Mouse (Mus musculus) kidney, adult 2 months (tissue): ENCODE measurements around the gene Oser1. TPM values are rescaled to one million over a fixed set of nuclear protein-coding genes. Genes with fewer than 3 reads are reported as not detected.

Experiments used
- DNase-seq: peaks from one replicate; pipeline ENCODE4 v3.0.0; 2021
- H3K27ac ChIP-seq: fragments of 200-500 bp; 2 replicates; pipeline ENCODE4 v1.5.1; 2012; ENCODE audit warnings: low read depth, low read length, control low read depth, inconsistent platforms; ENCODE audit not compliant: insufficient read depth
- H3K27me3 ChIP-seq: fragments of 200-500 bp; replicated peaks from 2 replicates; pipeline ENCODE4 v1.6.1; 2012; ENCODE audit warnings: mild to moderate bottlenecking, moderate library complexity, low read length, inconsistent platforms; ENCODE audit not compliant: control insufficient read depth, insufficient read depth
- H3K36me3 ChIP-seq: fragments of 200-500 bp; 2 replicates; pipeline ENCODE4 v1.6.1; 2012; ENCODE audit warnings: mild to moderate bottlenecking, moderate library complexity, low read length, inconsistent platforms; ENCODE audit not compliant: control insufficient read depth, insufficient read depth
- H3K4me1 ChIP-seq: fragments of 200-500 bp; 2 replicates; pipeline ENCODE4 v1.6.1; 2011; ENCODE audit warnings: low read length; ENCODE audit not compliant: control insufficient read depth, insufficient read depth
- H3K4me3 ChIP-seq: fragments of 200-500 bp; 2 replicates; pipeline ENCODE4 v1.5.1; 2011; ENCODE audit warnings: mild to moderate bottlenecking, low read depth, low read length, control low read depth; ENCODE audit not compliant: insufficient read depth
- CTCF ChIP-seq: fragments of 200-500 bp; conservative IDR thresholded peaks from 2 replicates; pipeline ENCODE4 v1.5.1; 2011; ENCODE audit warnings: low read depth, mild to moderate bottlenecking, control low read depth, low read length, moderate library complexity, mixed read lengths; ENCODE audit not compliant: insufficient read depth, insufficient read length
- POLR2A ChIP-seq: fragments of 200-500 bp; IDR thresholded peaks from one replicate; pipeline ENCODE4 v1.6.1; 2011; ENCODE audit warnings: low read depth, low read length, control low read depth
- WGBS: fragments of 180-500 bp; shearing (Covaris S2); methylation state at CpG from one replicate; pipeline ENCODE4 v1.1.7; 2018; 5-methylcytosine and 5-hydroxymethylcytosine counted together
- polyA plus RNA-seq: library from polyadenylated mRNA; depleted of rRNA; stranded (reverse); fragments of >200 nt; gene quantifications from 2 replicates; pipeline ENCODE4 v1.2.3, GENCODE M21; 2012

The Oser1 gene
- polyA plus RNA-seq, 1 experiment = 13.9 TPM

GRCm38 (mm10) chr2:163447375-163447774, 22.9 kb upstream of the Oser1 start:
- Histone ChIP-seq H3K36me3 (no peaks in the 10 kb centered on the region), H3K4me3 (no peak overlapping the region), H3K27ac (no peak overlapping the region), H3K4me1 (no peaks in the 10 kb centered on the region), H3K27me3 (no peaks in the 10 kb centered on the region)
- TF ChIP-seq POLR2A (no peak), CTCF (no peak)
- no peak for DNase-seq
- WGBS = 78% methylated on average over 12 of the region's 12 CpGs

- no peak for DNase-seq
- no peaks in the 10 kb centered on the region for H3K36me3 ChIP-seq
- TF ChIP-seq CTCF = no peak
- TF ChIP-seq POLR2A = no peak
- no peaks in the 10 kb centered on the region for H3K27me3 ChIP-seq
- 63% methylated on average over 7 of the region's 7 CpGs for WGBS
- no peak overlapping the region for H3K27ac ChIP-seq
- no peaks in the 10 kb centered on the region for H3K4me1 ChIP-seq
- H3K4me3 ChIP-seq = no peak overlapping the region
Measured at GRCm38 (mm10) chr2:163444017-163444416, 19.5 kb upstream of the Oser1 start.

GRCm38 (mm10) chr2:163443543-163443942, 19.0 kb upstream of the Oser1 start:
- DNase-seq = no peak
- H3K27ac ChIP-seq = no peak overlapping the region
- H3K36me3 ChIP-seq = no peaks in the 10 kb centered on the region
- TF ChIP-seq POLR2A (no peak), CTCF (no peak)
- 61% methylated on average over 6 of the region's 6 CpGs for WGBS
- H3K4me3 ChIP-seq = no peak overlapping the region
- no peaks in the 10 kb centered on the region for H3K27me3 ChIP-seq
- no peaks in the 10 kb centered on the region for H3K4me1 ChIP-seq

- no peak overlapping the region for H3K4me3 ChIP-seq
- TF ChIP-seq POLR2A (no peak), CTCF (no peak)
- H3K27ac ChIP-seq = no peak overlapping the region
- no peak for DNase-seq
- H3K4me1 ChIP-seq = no peaks in the 10 kb centered on the region
- 54% methylated on average over 1 of the region's 1 CpGs for WGBS
- no peaks in the 10 kb centered on the region for H3K27me3 ChIP-seq
- H3K36me3 ChIP-seq = no peaks in the 10 kb centered on the region
Measured at GRCm38 (mm10) chr2:163439488-163439887, 15.0 kb upstream of the Oser1 start.

GRCm38 (mm10) chr2:163438619-163439451, 14.3 kb upstream of the Oser1 start:
- H3K36me3 ChIP-seq = no peaks in the 10 kb centered on the region
- H3K27me3 ChIP-seq = no peaks in the 10 kb centered on the region
- no peaks in the 10 kb centered on the region for H3K4me1 ChIP-seq
- H3K27ac ChIP-seq = no peak overlapping the region
- H3K4me3 ChIP-seq = peak overlapping the region; percentile 13; the same call in 1 of the 2 replicates
- TF ChIP-seq CTCF = no peak
- TF ChIP-seq POLR2A = no peak
- no peak for DNase-seq
- WGBS = 2% methylated on average over 30 of the region's 30 CpGs

- H3K36me3 ChIP-seq = no peaks in the 10 kb centered on the region
- H3K4me3 ChIP-seq = peak within 1 kb of the TSS; percentile 13; the same call in 1 of the 2 replicates
- WGBS = 2% methylated on average over 17 of the region's 18 CpGs
- H3K27me3 ChIP-seq = no peaks in the 10 kb centered on the region
- no peak for DNase-seq
- TF ChIP-seq POLR2A = no peak
- TF ChIP-seq CTCF = no peak
- no peak within 1 kb of the TSS for H3K27ac ChIP-seq
- H3K4me1 ChIP-seq = no peaks in the 10 kb centered on the region
Measured at GRCm38 (mm10) chr2:163438246-163438618, 13.7 kb upstream of the Oser1 start, which contains the start of gene Gdap1l1. Gene Gdap1l1 (plus strand): TSS chr2:163438476.

GRCm38 (mm10) chr2:163437800-163438199, 13.3 kb upstream of the Oser1 start:
- DNase-seq = no peak
- Histone ChIP-seq H3K27ac (no peak overlapping the region), H3K27me3 (no peaks in the 10 kb centered on the region), H3K4me3 (no peak overlapping the region), H3K4me1 (no peaks in the 10 kb centered on the region), H3K36me3 (no peaks in the 10 kb centered on the region)
- WGBS = 47% methylated on average over 4 of the region's 4 CpGs
- no peak for TF ChIP-seq CTCF
- TF ChIP-seq POLR2A = no peak
